Mouse (Mus musculus) megakaryocyte, embryonic 14.5 days (primary cell): Measurements from ENCODE around the gene Tctex1d1.

Source experiments
- FLI1 ChIP-seq: IDR thresholded peaks from 2 replicates; pipeline ENCODE4 v1.6.1; 2012; ENCODE audit warnings: low read length, inconsistent platforms, mixed read lengths
- GATA1 ChIP-seq: IDR thresholded peaks from 3 replicates; pipeline ENCODE4 v1.6.1; 2012; ENCODE audit warnings: mixed read lengths, low read length, inconsistent platforms, borderline replicate concordance

DNA sequence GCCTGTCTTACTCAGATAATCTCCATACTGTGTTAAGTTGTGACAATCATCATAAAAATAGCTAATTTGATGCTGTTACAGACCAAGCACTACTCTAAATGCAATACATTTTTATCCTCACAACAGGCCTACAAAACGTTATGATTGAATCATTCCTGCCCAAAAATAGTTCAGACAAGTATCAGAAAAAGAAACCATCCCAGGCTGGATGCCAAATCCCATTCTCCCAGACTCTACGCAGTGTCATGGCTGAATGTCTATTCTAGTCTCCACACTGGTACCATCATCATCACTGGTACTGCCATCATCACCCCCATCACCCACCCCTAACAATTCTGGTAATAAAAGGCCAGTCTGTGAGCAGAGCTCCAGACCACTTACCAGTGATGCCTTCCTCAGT is 25.9 kb upstream of the Tctex1d1 start:
- no peak for TF ChIP-seq GATA1
- TF ChIP-seq FLI1, result no peak
